Mouse (Mus musculus): ENCODE results near the gene H2-T23.
"Not testable (repeated sequence)": the region's sequence is repeated elsewhere in the genome, so short reads cannot be mapped to it uniquely, and the experiment has no call there.

- not testable (repeated sequence) for TF ChIP-seq CTCF, EP300 (IDR thresholded peaks at IDR 0.05; ENCODE audit: low read depth)
These were observed 25.7 kb upstream of the H2-T23 start, which contains the start of gene Gm11127 for GRCm38 (mm10) chr17:36058362-36058761.

All from liver, postnatal 0 days (tissue).